Mouse (Mus musculus) heart, embryonic 11.5 days (tissue): ENCODE measurements around the gene Ddx23. TPM values are rescaled to one million over a fixed set of nuclear protein-coding genes. Genes with fewer than 3 reads are reported as not detected.

Source experiments
- ATAC-seq: fragments of 200-750 bp; cut with Nextera tagmentation; replicated peaks from 2 replicates; pipeline ENCODE4 v1.8.0; 2017; ENCODE audit warnings: moderate library complexity; ENCODE audit not compliant: insufficient number of reproducible peaks, low FRiP score, low TSS enrichment
- H3K27ac ChIP-seq: fragments of 300-500 bp; sonication (generic); 2 replicates; pipeline ENCODE4 v1.5.1; 2014; ENCODE audit warnings: mild to moderate bottlenecking, low read depth, low read length
- H3K27me3 ChIP-seq: fragments of 300-500 bp; sonication (generic); 2 replicates; pipeline ENCODE4 v1.6.1; 2014; ENCODE audit warnings: mild to moderate bottlenecking, low read length, mixed read lengths; ENCODE audit not compliant: control insufficient read depth, insufficient read depth
- H3K36me3 ChIP-seq: fragments of 300-500 bp; sonication (generic); 2 replicates; pipeline ENCODE4 v1.6.1; 2014; ENCODE audit warnings: mild to moderate bottlenecking, low read length, moderate library complexity, mixed read lengths; ENCODE audit not compliant: control insufficient read depth, insufficient read depth
- H3K4me1 ChIP-seq: fragments of 300-500 bp; sonication (generic); 2 replicates; pipeline ENCODE4 v1.6.1; 2014; ENCODE audit warnings: low read length; ENCODE audit not compliant: control insufficient read depth, insufficient read depth
- H3K4me2 ChIP-seq: fragments of 300-500 bp; sonication (generic); 2 replicates; pipeline ENCODE4 v1.6.1; 2014; ENCODE audit warnings: mild to moderate bottlenecking, moderate library complexity
- H3K4me3 ChIP-seq: fragments of 300-500 bp; sonication (generic); 2 replicates; pipeline ENCODE4 v1.5.1; 2014; ENCODE audit warnings: low read depth, low read length
- H3K9ac ChIP-seq: fragments of 300-500 bp; sonication (generic); 2 replicates; pipeline ENCODE4 v1.6.1; 2014; ENCODE audit warnings: mild to moderate bottlenecking, low read depth, low read length, moderate library complexity
- H3K9me3 ChIP-seq: fragments of 300-500 bp; sonication (generic); replicated peaks from 2 replicates; pipeline ENCODE4 v1.6.1; 2016; ENCODE audit warnings: low read length; ENCODE audit not compliant: control insufficient read depth
- WGBS: fragments of 180-500 bp; shearing (Covaris S2); extraction: QIAGEN DNeasy Blood & Tissue Kit; methylation state at CpG from one replicate; pipeline ENCODE4 v1.1.7; 2014; ENCODE audit not compliant: insufficient replicate concordance; 5-methylcytosine and 5-hydroxymethylcytosine counted together
- polyA plus RNA-seq: library from polyadenylated mRNA; unstranded; fragments of >200 nt; fragmentation: Nextera tagmentation; extraction: Ambion mirVana; gene quantifications from 2 replicates; pipeline ENCODE4 v1.2.1, GENCODE M21; 2014

The Ddx23 gene
- polyA plus RNA-seq, 1 experiment from 2014 or later = 19.6 TPM

GRCm38 (mm10) chr15:98664042-98664907 is 1.6 kb upstream of the Ddx23 start:
- no peak overlapping the region for H3K27ac ChIP-seq
- no peak overlapping the region for H3K4me3 ChIP-seq
- no peak overlapping the region for H3K4me2 ChIP-seq
- H3K36me3 ChIP-seq = peaks cover 1% of the 10 kb centered on the region; the same call in 1 of the 2 replicates
- H3K27me3 ChIP-seq = no peaks in the 10 kb centered on the region
- 75% methylated on average over 11 of the region's 11 CpGs for WGBS
- no peaks in the 10 kb centered on the region for H3K4me1 ChIP-seq
- H3K9me3 ChIP-seq = no peaks in the 10 kb centered on the region
- no peak for ATAC-seq
- H3K9ac ChIP-seq = no peak overlapping the region

GRCm38 (mm10) chr15:98662198-98662566 is 512 bp downstream of the Ddx23 start:
- no peaks in the 10 kb centered on the region for H3K4me1 ChIP-seq
- H3K36me3 ChIP-seq = peaks cover 19% of the 10 kb centered on the region
- WGBS = under 1% methylated on average over 14 of the region's 14 CpGs
- H3K4me3 ChIP-seq = peak overlapping the region; percentile 96
- no peak for ATAC-seq
- H3K9ac ChIP-seq = peak overlapping the region; percentile 98
- H3K27ac ChIP-seq = peak overlapping the region; percentile 94
- H3K9me3 ChIP-seq = no peaks in the 10 kb centered on the region
- H3K27me3 ChIP-seq = no peaks in the 10 kb centered on the region
- peak overlapping the region; percentile 69 for H3K4me2 ChIP-seq

GRCm38 (mm10) chr15:98656982-98657751 is 5.5 kb downstream of the Ddx23 start:
- H3K27me3 ChIP-seq = no peaks in the 10 kb centered on the region
- no peaks in the 10 kb centered on the region for H3K9me3 ChIP-seq
- no peaks in the 10 kb centered on the region for H3K4me1 ChIP-seq
- H3K27ac ChIP-seq = no peak overlapping the region
- H3K36me3 ChIP-seq = peaks cover 56% of the 10 kb centered on the region
- no peak overlapping the region for H3K4me2 ChIP-seq
- ATAC-seq = no peak
- no peak overlapping the region for H3K9ac ChIP-seq
- no peak overlapping the region for H3K4me3 ChIP-seq
- WGBS = 86% methylated on average over 15 of the region's 15 CpGs

GRCm38 (mm10) chr15:98652174-98652573 is 10.5 kb downstream of the Ddx23 start:
- Histone ChIP-seq H3K36me3 (peaks cover 78% of the 10 kb centered on the region), H3K4me3 (no peak overlapping the region), H3K9ac (no peak overlapping the region), H3K9me3 (no peaks in the 10 kb centered on the region), H3K4me1 (no peaks in the 10 kb centered on the region), H3K27ac (no peak overlapping the region), H3K27me3 (no peaks in the 10 kb centered on the region), H3K4me2 (no peak overlapping the region)
- WGBS = 92% methylated on average over 8 of the region's 8 CpGs
- ATAC-seq = no peak

- Histone ChIP-seq H3K4me2 (no peak overlapping the region), H3K27ac (no peak overlapping the region), H3K9me3 (no peaks in the 10 kb centered on the region), H3K4me3 (no peak overlapping the region), H3K27me3 (no peaks in the 10 kb centered on the region), H3K4me1 (no peaks in the 10 kb centered on the region), H3K9ac (no peak overlapping the region), H3K36me3 (peaks cover 81% of the 10 kb centered on the region)
- WGBS = 90% methylated on average over 15 of the region's 15 CpGs
- no peak for ATAC-seq
Measured at GRCm38 (mm10) chr15:98651431-98651830, 11.3 kb downstream of the Ddx23 start.

- no peak for ATAC-seq
- H3K4me1 ChIP-seq = no peaks in the 10 kb centered on the region
- peaks cover 75% of the 10 kb centered on the region for H3K36me3 ChIP-seq
- H3K9me3 ChIP-seq = no peaks in the 10 kb centered on the region
- no peak overlapping the region for H3K9ac ChIP-seq
- WGBS = 85% methylated on average over 3 of the region's 3 CpGs
- no peaks in the 10 kb centered on the region for H3K27me3 ChIP-seq
- no peak overlapping the region for H3K27ac ChIP-seq
- no peak overlapping the region for H3K4me2 ChIP-seq
- H3K4me3 ChIP-seq = no peak overlapping the region
Measured at GRCm38 (mm10) chr15:98648071-98648470, 14.6 kb downstream of the Ddx23 start.

GRCm38 (mm10) chr15:98647308-98647707 is 15.4 kb downstream of the Ddx23 start:
- H3K4me1 ChIP-seq = no peaks in the 10 kb centered on the region
- H3K9me3 ChIP-seq = no peaks in the 10 kb centered on the region
- H3K27me3 ChIP-seq = no peaks in the 10 kb centered on the region
- no peak overlapping the region for H3K4me2 ChIP-seq
- 93% methylated on average over 10 of the region's 10 CpGs for WGBS
- peaks cover 69% of the 10 kb centered on the region for H3K36me3 ChIP-seq
- no peak overlapping the region for H3K27ac ChIP-seq
- ATAC-seq = no peak
- H3K9ac ChIP-seq = no peak overlapping the region
- no peak overlapping the region for H3K4me3 ChIP-seq

- Histone ChIP-seq H3K27ac (no peak overlapping the region), H3K4me3 (no peak overlapping the region), H3K36me3 (peaks cover 68% of the 10 kb centered on the region), H3K27me3 (no peaks in the 10 kb centered on the region), H3K9ac (no peak overlapping the region), H3K9me3 (no peaks in the 10 kb centered on the region), H3K4me1 (no peaks in the 10 kb centered on the region), H3K4me2 (no peak overlapping the region)
- 76% methylated on average over 8 of the region's 8 CpGs for WGBS
- no peak for ATAC-seq
Measured at GRCm38 (mm10) chr15:98646737-98647136, 16.0 kb downstream of the Ddx23 start.
